Mouse (Mus musculus): ENCODE data around the gene Abcf3.

- TF ChIP-seq TAL1 (IDR thresholded peaks at IDR 0.05; ENCODE audit: low read length) (no peak), POLR2A (IDR thresholded peaks at IDR 0.05; ENCODE audit: control insufficient read depth in 1 of 2, insufficient read depth in 1 of 2, low read depth in 1 of 2, low read length in 2 of 2, poor library complexity in 1 of 2) (no peak), HCFC1 (IDR thresholded peaks at IDR 0.05; ENCODE audit: low read depth, low read length) (no peak), EP300 (IDR thresholded peaks at IDR 0.05; ENCODE audit: low read depth in 1 of 2, low read length in 2 of 2) (no peak), ELF1 (IDR thresholded peaks at IDR 0.05; ENCODE audit: low read depth, low read length) (no peak)
Measured at GRCm38 (mm10) chr16:20536081-20536665, 12.2 kb upstream of the Abcf3 start.

Data from MEL (cell line).